Mouse (Mus musculus): ENCODE data around the gene Spag9. TPM values are rescaled to one million over a fixed set of nuclear protein-coding genes. Genes with fewer than 3 reads are reported as not detected.

The Spag9 gene
- polyA plus RNA-seq, 1 experiment from 2014 or later: 82.7 TPM

DNA sequence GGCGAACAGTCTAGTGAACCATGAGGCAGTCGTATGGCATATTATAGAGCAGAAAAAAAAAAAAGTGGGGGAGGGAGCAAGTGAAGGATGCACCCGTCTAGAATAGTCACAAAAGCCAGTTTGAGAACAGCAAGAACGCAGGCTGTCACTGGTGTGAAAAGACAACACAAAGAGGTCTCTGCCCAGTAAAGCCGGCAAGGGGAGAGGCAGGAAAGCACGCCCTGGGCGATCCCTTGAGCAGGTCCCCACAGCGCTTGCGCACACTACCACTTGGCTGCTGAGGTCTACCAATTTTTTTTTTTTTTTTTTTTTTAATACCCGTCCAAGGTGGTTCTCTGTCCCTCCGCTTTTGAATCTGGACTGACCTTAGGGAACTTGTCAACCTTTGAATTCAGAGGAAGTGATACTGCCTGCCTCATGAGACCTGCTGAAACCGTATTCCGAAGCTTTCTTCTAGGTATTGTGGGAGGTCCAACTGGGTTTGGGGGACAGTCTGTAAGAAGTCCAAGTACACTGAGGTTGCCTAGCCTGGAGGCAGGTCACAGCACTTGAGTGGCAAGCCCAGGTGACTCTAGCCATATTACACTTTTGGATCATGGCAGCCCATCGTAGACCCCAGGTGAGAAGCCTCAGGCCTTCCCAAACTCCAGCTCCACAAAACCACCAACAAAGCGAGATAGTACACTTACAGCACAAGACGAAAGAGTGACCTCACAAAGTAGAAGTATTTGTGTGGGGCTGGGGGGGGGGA lies 153.8 kb downstream of the Spag9 start:
- Histone ChIP-seq H3K27ac (ENCODE audit: low read length) (peak overlapping the region; percentile 95), H3K36me3 (ENCODE audit: control insufficient read depth, insufficient read depth, low read length) (no peaks in the 10 kb centered on the region), H3K4me2 (ENCODE audit: low read length) (peak overlapping the region; percentile 88), H3K27me3 (ENCODE audit: control insufficient read depth, insufficient read depth, low read depth, low read length) (no peaks in the 10 kb centered on the region), H3K9me3 (replicated peaks; ENCODE audit: control insufficient read depth, low read length, poor library complexity, severe bottlenecking) (no peaks in the 10 kb centered on the region), H3K9ac (ENCODE audit: low read depth, low read length) (peak overlapping the region; percentile 79), H3K4me3 (ENCODE audit: low read depth, low read length) (peak overlapping the region; percentile 45), H3K4me1 (ENCODE audit: control insufficient read depth, insufficient read depth, low read length) (peaks cover 13% of the 10 kb centered on the region)
- WGBS: 23% methylated on average over 16 of the region's 16 CpGs
- peak; percentile 19; the same call in 1 of the 2 replicates for ATAC-seq

DNA sequence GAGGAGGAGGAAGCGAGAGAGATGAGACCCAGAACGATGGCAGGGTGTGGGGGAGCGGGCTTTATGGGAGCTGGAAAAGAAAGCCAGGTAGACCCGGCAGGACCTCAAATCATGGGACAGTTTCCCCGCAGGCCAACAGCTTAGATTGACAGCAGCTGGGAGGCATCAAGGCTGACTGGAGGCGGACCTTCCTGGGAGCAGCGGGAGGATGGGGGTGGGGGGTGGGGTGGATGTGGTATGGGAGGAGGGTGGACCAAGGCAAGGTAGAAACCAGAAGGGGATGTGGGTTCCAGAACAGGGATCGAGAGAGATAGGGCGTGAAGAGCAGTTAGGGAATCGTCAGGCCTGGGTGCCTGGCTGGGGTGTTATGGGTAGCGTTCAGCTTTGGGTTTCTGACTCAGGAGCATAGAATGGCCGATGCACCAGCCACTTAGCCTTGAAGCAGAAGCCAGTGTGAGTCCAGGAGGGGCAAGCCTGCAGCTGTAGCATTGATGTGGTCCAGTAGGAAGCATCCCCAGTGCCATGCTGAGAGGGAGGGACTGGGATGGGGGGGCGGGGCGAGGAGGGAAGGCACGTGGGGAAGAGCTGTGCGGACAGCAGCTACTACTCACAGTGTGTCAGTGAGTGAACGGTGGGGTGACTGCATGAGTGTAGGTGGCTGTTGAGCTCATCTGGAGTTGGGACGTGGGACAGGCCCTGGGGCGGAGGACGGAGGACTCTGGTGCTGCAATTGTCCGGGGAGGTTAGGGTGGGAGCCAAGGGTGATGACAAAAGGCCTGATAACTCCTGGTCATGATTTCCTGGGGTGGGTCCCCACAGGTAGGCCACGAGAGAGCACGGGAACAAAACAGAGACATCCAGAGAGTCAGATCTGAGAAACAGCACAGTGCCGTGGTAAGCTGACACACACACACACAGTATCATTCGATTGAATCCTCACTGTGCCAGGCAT lies 154.9 kb downstream of the Spag9 start:
- ATAC-seq: no peak; the same call in 1 of the 2 replicates
- Histone ChIP-seq H3K9me3 (replicated peaks; ENCODE audit: control insufficient read depth, low read length, poor library complexity, severe bottlenecking) (no peaks in the 10 kb centered on the region), H3K27ac (ENCODE audit: low read length) (no peak overlapping the region), H3K36me3 (ENCODE audit: control insufficient read depth, insufficient read depth, low read length) (no peaks in the 10 kb centered on the region), H3K4me1 (ENCODE audit: control insufficient read depth, insufficient read depth, low read length) (peaks cover 13% of the 10 kb centered on the region), H3K4me3 (ENCODE audit: low read depth, low read length) (no peak overlapping the region), H3K27me3 (ENCODE audit: control insufficient read depth, insufficient read depth, low read depth, low read length) (no peaks in the 10 kb centered on the region), H3K4me2 (ENCODE audit: low read length) (no peak overlapping the region), H3K9ac (ENCODE audit: low read depth, low read length) (no peak overlapping the region)
- 34% methylated on average over 25 of the region's 25 CpGs for WGBS

DNA sequence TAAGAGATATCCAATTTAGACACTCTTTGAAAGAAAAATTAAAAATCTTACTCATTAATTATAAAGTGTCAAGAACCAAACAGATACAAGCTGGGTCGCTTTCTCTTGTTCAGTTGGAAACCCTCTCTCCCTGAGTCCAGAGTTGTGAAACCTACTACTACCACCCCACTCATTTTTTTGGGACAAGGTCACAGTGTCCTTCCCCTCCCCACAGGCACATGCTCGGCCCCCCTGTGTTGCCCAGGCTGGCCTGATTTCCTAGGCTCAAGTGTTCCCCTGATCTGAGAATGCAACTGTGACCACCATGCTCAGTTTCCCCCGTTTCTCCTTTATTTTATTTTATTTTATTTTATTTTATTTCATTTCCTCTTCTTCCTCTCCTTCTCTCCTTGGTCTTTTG lies 158.3 kb downstream of the Spag9 start:
- Histone ChIP-seq H3K4me1 (ENCODE audit: control insufficient read depth, insufficient read depth, low read length) (peaks cover 20% of the 10 kb centered on the region), H3K9ac (ENCODE audit: low read depth, low read length) (no peak overlapping the region), H3K4me2 (ENCODE audit: low read length) (no peak overlapping the region), H3K27me3 (ENCODE audit: control insufficient read depth, insufficient read depth, low read depth, low read length) (no peaks in the 10 kb centered on the region), H3K27ac (ENCODE audit: low read length) (no peak overlapping the region), H3K9me3 (replicated peaks; ENCODE audit: control insufficient read depth, low read length, poor library complexity, severe bottlenecking) (no peaks in the 10 kb centered on the region), H3K36me3 (ENCODE audit: control insufficient read depth, insufficient read depth, low read length) (no peaks in the 10 kb centered on the region), H3K4me3 (ENCODE audit: low read depth, low read length) (no peak overlapping the region)
- 82% methylated on average over 3 of the region's 3 CpGs for WGBS
- ATAC-seq: no peak

DNA sequence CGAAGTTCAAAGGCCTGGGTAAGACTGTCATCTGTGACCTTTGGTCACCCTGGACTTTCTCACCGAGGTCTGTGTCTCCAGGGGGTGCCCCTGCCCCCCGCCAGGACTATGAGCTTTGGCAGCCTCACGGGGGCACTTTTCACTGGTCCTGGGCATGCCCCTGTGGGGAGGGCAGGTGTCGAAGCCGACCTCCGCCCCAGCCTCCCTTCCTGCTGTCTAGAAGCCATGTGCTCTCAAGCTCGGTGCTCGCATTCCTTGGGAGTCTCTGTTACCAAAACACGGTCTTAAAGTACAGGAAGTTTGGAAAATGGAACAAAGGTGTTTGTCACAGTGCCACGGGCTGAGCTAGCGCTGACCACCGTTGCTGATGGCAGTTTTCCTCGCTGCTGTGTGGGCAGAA lies 162.6 kb downstream of the Spag9 start:
- H3K9ac ChIP-seq (ENCODE audit: low read depth, low read length): no peak overlapping the region
- H3K4me3 ChIP-seq (ENCODE audit: low read depth, low read length): no peak overlapping the region
- H3K36me3 ChIP-seq (ENCODE audit: control insufficient read depth, insufficient read depth, low read length): no peaks in the 10 kb centered on the region
- H3K27me3 ChIP-seq (ENCODE audit: control insufficient read depth, insufficient read depth, low read depth, low read length): no peaks in the 10 kb centered on the region
- 47% methylated on average over 14 of the region's 14 CpGs for WGBS
- H3K9me3 ChIP-seq (replicated peaks; ENCODE audit: control insufficient read depth, low read length, poor library complexity, severe bottlenecking): no peaks in the 10 kb centered on the region
- no peak for ATAC-seq
- H3K4me2 ChIP-seq (ENCODE audit: low read length): no peak overlapping the region
- H3K27ac ChIP-seq (ENCODE audit: low read length): peak overlapping the region; percentile 99
- peaks cover 32% of the 10 kb centered on the region for H3K4me1 ChIP-seq (ENCODE audit: control insufficient read depth, insufficient read depth, low read length)

DNA sequence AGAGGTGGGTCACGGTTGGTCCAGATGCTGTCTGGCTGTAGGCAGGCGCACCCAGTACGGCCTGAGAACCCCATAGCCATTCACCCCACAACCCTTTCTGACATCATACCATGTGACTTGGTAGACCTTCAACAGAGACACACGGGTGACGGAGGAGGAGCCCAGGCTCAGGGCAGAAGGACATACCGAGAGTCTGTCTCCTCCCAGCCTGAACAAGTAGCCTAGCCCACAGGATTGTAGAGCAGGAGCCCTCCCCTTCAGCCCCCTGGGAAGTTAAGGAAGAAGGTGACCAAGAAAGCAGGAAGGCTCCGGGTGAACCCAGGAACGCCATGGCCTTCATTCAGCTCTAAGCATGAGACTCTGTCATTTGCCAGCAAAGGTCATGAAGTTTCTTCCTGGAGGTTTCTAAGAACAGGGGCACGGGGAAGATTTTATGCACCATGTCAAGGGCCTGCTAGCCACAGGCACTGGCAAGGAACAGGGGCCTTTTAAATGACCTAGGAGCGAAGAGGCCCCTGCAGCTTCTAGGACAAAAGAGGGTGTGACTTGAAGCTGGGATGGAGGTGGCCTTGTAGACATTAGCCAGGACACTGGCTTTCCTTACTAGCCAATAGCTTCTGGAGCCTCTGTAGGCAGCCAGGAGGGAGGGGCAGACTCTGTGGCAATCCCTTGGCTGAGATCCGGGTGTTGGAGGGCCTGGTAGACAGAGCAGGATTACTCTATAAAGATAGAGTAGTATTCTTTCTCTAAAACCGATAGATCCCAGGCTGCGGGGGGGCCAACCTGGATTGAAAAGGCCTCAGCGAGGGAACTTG lies 163.4 kb downstream of the Spag9 start:
- 31% methylated on average over 14 of the region's 14 CpGs for WGBS
- no peaks in the 10 kb centered on the region for H3K27me3 ChIP-seq (ENCODE audit: control insufficient read depth, insufficient read depth, low read depth, low read length)
- H3K4me3 ChIP-seq (ENCODE audit: low read depth, low read length): no peak overlapping the region
- H3K4me2 ChIP-seq (ENCODE audit: low read length): peak overlapping the region; percentile 52
- no peaks in the 10 kb centered on the region for H3K36me3 ChIP-seq (ENCODE audit: control insufficient read depth, insufficient read depth, low read length)
- no peaks in the 10 kb centered on the region for H3K9me3 ChIP-seq (replicated peaks; ENCODE audit: control insufficient read depth, low read length, poor library complexity, severe bottlenecking)
- H3K9ac ChIP-seq (ENCODE audit: low read depth, low read length): peak overlapping the region; percentile 61
- no peak for ATAC-seq
- peaks cover 32% of the 10 kb centered on the region for H3K4me1 ChIP-seq (ENCODE audit: control insufficient read depth, insufficient read depth, low read length)
- peak overlapping the region; percentile 99 for H3K27ac ChIP-seq (ENCODE audit: low read length)

DNA sequence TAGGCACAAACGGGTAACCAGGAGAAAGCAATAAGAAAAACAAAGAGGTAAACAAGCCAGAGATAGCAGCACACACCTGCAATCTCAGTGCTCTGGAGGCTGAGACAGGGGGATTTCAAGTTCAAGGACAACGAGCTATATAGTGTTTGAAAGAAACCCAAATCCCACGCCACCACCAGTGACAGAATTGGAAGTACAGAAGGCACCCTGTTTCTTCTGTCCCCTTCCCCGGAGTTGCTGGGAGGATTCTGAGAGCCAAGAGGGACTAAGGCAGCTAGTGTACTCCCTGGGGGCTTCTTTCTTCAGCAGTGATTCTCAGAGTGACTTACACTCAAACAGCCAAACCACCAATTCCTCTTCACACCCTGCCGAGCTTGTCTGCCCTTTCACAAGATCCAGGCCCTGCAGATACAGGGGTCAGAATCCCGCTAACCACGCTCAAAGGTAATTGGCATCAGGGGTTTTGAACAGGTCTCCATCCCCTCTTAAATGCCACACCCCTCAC lies 164.1 kb downstream of the Spag9 start:
- H3K36me3 ChIP-seq (ENCODE audit: control insufficient read depth, insufficient read depth, low read length): no peaks in the 10 kb centered on the region
- H3K27ac ChIP-seq (ENCODE audit: low read length): peak overlapping the region; percentile 99
- peaks cover 32% of the 10 kb centered on the region for H3K4me1 ChIP-seq (ENCODE audit: control insufficient read depth, insufficient read depth, low read length)
- H3K4me3 ChIP-seq (ENCODE audit: low read depth, low read length): peak overlapping the region; percentile 21
- no peaks in the 10 kb centered on the region for H3K9me3 ChIP-seq (replicated peaks; ENCODE audit: control insufficient read depth, low read length, poor library complexity, severe bottlenecking)
- no peaks in the 10 kb centered on the region for H3K27me3 ChIP-seq (ENCODE audit: control insufficient read depth, insufficient read depth, low read depth, low read length)
- 12% methylated on average over 7 of the region's 7 CpGs for WGBS
- H3K9ac ChIP-seq (ENCODE audit: low read depth, low read length): peak overlapping the region; percentile 61
- ATAC-seq: no peak
- peak overlapping the region; percentile 52 for H3K4me2 ChIP-seq (ENCODE audit: low read length)

DNA sequence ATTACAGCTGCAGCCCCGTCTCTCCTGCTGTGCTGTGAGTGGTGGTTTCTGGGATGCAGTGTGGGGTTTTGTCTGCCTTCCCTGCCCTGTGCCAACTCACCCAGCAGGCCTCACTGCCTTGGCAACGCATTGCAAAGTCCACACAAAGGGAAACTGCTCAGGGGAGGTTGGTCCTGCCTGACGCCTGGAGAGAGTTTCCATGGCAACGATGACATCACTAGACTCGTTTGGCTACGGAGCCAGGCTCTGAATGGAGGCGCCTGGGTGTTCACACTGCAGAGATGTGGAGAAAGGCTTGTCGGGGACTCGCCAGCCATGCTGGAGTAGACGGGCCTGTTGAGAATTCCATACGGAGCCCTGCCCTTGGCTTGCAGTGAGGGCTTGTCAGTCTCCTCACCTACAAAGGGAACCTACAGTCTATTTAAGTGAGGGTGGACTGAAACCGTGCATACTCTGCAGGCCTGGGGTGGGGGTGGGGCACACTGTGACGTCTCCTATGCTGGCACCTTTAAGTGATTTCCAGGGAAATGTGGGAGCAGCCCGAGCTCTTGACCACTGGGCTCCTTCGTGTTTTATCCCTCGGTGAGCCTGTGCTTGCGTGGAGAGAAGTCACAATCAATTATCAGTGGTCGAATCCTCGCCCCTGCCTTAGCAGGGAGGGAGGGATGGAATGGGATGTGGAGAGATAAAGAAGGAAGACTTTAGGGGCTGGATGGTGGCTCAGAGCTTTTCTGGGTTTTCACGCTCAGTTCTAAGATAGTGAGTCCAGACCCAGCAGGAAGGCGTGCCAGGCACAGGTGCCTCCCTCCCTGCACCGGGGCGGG lies 164.8 kb downstream of the Spag9 start:
- peak overlapping the region; percentile 99 for H3K27ac ChIP-seq (ENCODE audit: low read length)
- H3K36me3 ChIP-seq (ENCODE audit: control insufficient read depth, insufficient read depth, low read length): no peaks in the 10 kb centered on the region
- peak overlapping the region; percentile 21 for H3K4me3 ChIP-seq (ENCODE audit: low read depth, low read length)
- no peaks in the 10 kb centered on the region for H3K27me3 ChIP-seq (ENCODE audit: control insufficient read depth, insufficient read depth, low read depth, low read length)
- peaks cover 32% of the 10 kb centered on the region for H3K4me1 ChIP-seq (ENCODE audit: control insufficient read depth, insufficient read depth, low read length)
- under 1% methylated on average over 22 of the region's 23 CpGs for WGBS
- peak overlapping the region; percentile 61 for H3K9ac ChIP-seq (ENCODE audit: low read depth, low read length)
- peak; percentile 97 for ATAC-seq
- no peaks in the 10 kb centered on the region for H3K9me3 ChIP-seq (replicated peaks; ENCODE audit: control insufficient read depth, low read length, poor library complexity, severe bottlenecking)
- H3K4me2 ChIP-seq (ENCODE audit: low read length): peak overlapping the region; percentile 52

DNA sequence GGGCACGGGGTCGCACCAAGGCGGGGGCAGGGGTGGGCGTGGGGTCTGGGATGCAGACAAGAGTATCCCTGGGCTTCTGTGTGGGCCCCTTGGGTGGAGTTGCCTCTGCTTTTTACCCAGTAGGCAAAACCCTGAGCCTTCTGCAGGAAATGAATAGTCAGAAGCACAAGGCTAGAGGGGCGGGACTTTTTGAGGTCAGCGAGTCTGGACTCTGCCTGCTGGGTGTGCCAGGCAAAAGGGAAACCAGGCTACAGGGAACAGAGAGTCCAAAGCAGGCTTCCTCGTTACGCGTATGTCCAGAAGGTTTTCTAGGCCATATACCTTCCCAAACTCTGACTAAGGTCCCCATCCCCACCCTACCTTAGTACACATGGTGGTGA lies 165.4 kb downstream of the Spag9 start:
- peak; percentile 2; the same call in 1 of the 2 replicates for ATAC-seq
- Histone ChIP-seq H3K9ac (ENCODE audit: low read depth, low read length) (peak overlapping the region; percentile 61), H3K4me3 (ENCODE audit: low read depth, low read length) (peak overlapping the region; percentile 21; the same call in 1 of the 2 replicates), H3K9me3 (replicated peaks; ENCODE audit: control insufficient read depth, low read length, poor library complexity, severe bottlenecking) (no peaks in the 10 kb centered on the region), H3K4me1 (ENCODE audit: control insufficient read depth, insufficient read depth, low read length) (peaks cover 32% of the 10 kb centered on the region), H3K27me3 (ENCODE audit: control insufficient read depth, insufficient read depth, low read depth, low read length) (no peaks in the 10 kb centered on the region), H3K27ac (ENCODE audit: low read length) (peak overlapping the region; percentile 99), H3K36me3 (ENCODE audit: control insufficient read depth, insufficient read depth, low read length) (no peaks in the 10 kb centered on the region), H3K4me2 (ENCODE audit: low read length) (peak overlapping the region; percentile 52)
- WGBS: 10% methylated on average over 9 of the region's 9 CpGs
